Mouse (Mus musculus) layer of hippocampus, adult 11-12 months (tissue): Measurements from ENCODE around the gene B4galnt1.

Experiments used
- DNase-seq: peaks from one replicate; pipeline ENCODE4 v3.0.0; 2022; ENCODE audit warnings: low spot score

B4galnt1 gene

DNA sequence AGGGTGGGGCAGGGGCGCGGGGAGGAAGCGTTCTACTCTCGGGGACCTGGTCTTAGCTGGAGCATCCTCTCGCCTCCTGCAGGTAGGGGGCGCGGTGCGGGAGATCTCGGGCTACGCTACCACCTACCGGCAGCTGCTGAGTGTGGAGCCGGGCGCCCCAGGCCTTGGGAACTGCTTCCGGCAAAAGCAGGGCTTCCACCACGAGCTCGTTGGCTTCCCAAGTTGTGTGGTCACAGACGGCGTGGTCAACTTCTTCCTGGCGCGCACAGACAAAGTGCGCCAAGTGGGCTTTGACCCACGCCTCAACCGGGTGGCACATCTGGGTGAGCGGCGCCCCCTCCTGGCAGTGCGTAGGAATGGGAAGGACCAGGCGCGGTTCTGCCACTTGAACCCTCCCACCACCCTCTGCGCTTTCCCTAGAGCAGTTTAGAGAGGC lies 5.8 kb downstream of the B4galnt1 start:
- DNase-seq, result peak; percentile 62

DNA sequence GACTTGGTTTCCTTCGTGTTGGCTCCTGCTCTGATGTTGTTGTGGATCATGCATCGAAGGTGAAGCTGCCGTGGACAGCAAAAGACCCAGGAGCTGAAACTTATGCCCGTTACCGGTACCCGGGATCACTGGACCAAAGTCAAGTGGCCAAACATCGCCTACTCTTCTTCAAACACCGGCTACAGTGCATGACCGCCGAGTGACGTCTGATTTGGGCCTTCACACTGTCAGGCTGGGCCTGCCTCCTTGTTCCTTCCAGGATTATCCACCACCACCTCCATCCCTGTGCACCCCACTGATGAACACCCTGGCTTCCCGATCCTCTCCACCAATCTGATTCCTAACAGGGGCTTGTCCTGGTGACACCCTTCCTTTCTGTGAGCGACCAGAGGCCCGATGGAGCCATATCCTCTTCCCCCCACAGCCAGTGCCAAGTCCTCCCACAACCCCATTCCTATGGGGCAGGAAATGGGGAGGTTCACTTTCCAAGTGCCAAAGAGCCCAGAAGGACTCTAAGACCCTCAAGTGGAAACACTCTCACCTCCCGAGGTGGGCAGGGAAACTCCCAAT lies 6.7 kb downstream of the B4galnt1 start:
- no peak for DNase-seq

GRCm38 (mm10) chr10:127173148-127174065 lies 8.4 kb downstream of the B4galnt1 start:
- no peak for DNase-seq

DNA sequence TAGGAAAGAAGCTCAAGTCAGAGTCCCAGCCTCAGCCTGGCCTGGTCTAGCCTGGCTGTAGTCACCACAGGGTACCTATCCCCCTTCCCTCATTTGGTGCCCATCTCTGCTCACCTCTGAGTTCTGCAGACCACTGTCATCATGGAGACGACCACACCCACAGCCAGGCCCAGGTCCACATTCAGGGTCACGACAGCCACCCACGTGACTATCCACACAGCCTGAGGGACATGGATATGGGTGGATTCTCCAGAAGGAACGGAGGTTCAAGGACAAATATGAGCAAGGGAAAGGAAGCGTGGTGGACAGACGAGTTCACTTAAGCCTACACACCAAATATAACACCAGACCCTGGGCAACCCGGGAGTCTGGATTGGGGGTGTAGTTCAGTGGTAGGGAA lies 9.1 kb downstream of the B4galnt1 start:
- no peak for DNase-seq

DNA sequence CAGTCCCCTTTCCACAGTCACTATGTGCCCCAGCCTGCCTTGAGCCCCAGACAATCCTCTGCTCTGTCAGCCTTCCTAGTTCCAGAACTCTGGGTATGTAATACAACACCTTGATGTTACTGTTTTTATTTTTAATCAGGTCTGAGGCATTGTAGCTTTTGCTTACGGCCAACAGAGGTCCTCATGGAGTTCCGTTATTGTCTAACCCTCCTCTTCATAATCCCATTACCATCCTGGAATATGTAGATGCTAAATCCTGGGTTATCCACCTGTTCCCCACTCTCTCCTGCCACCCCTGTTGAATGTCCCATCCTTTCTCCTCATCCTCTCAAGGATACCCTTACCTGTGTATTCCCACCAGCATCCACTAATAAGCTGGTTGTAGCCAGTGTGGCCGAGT lies 11.2 kb downstream of the B4galnt1 start:
- no peak for DNase-seq

DNA sequence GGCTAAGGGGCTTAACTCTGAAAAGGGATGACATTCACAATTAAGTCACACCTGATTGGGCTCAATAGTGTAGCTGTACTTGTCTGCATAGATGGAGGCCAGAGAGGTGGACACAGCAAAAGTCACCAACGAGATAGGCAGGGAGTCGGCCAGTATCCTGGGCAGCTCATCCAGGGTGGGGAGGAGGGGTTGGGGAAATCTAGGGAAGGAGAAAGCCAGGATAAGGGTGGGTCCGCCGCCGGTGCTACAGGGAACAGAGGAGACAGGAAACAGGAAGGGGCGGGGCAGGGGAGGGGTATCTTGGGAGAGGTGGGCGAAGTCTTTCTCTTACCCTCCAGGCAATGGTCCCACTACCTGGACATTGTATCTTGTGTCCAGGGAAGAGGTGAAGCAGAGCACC lies 11.7 kb downstream of the B4galnt1 start:
- DNase-seq, result no peak

DNA sequence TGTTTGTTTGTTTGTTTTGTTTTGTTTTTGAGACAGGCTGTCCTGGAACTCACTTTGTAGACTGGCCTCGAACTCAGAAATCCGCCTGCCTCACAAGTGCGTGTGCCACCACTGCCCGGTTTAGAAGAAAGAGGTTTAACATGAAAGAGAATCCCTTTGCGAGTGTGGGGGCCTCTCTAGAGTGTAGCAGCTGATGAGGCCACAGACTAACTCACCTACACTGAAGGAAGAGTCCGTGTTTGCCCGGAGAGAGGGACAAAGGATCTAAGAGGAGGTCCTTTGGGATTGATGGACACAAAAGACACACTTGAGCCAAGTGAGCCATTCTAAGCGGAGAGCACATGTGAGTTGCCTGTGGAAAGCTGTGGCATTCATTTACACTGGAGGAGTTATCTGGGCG lies 12.2 kb downstream of the B4galnt1 start:
- DNase-seq, result no peak

DNA sequence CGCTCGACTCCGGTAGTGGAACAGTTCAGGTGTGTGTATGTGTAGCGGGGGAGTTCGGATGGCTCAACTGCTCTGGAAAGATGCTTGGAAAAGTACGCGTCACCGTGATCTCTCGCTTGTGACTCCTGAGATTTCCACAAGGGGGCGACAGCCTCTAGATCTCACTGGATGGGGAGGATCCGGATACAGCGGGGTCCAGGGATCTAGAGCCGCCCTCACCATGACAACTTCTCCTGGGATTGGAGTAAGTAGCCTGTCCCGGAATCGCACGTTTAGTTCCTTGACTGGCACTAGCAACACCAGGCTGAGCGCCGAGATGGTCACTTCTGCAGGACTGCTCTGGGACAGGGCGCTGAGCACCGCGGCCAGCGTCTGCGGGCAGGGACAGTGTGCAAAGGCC lies 12.7 kb downstream of the B4galnt1 start:
- peak; percentile 79 for DNase-seq

GRCm38 (mm10) chr10:127178286-127179027 lies 13.4 kb downstream of the B4galnt1 start:
- peak; percentile 15 for DNase-seq

GRCm38 (mm10) chr10:127179871-127180694 lies 15.1 kb downstream of the B4galnt1 start, which contains the start of gene Slc26a10:
Gene Slc26a10 (minus strand): TSS chr10:127180645.
- DNase-seq, result peak; percentile 50

GRCm38 (mm10) chr10:127180695-127181047 lies 15.6 kb downstream of the B4galnt1 start:
- no peak for DNase-seq

DNA sequence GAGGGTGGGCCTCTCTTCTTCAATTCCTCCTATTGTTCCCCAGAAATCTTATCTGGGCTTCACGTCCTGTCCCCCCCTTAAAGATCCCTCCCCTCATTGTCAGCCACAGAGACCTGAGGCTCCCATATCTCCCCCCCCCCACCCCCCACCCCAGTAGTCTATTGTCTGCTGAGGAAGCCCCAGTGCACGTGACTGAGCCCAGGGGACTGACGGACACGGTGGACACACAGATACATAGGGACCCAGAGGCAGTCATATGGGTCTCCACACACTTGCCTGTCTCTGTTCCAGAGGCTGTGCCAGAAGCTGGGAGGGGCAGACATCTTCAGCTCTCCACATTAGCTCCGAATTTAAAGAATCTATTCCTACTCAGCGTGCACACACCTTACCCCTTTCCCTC lies 16.5 kb downstream of the B4galnt1 start:
- DNase-seq, result no peak

- DNase-seq, result no peak
Measured at GRCm38 (mm10) chr10:127182624-127183023, 17.6 kb downstream of the B4galnt1 start.

GRCm38 (mm10) chr10:127183759-127184158 lies 18.7 kb downstream of the B4galnt1 start:
- no peak for DNase-seq

DNA sequence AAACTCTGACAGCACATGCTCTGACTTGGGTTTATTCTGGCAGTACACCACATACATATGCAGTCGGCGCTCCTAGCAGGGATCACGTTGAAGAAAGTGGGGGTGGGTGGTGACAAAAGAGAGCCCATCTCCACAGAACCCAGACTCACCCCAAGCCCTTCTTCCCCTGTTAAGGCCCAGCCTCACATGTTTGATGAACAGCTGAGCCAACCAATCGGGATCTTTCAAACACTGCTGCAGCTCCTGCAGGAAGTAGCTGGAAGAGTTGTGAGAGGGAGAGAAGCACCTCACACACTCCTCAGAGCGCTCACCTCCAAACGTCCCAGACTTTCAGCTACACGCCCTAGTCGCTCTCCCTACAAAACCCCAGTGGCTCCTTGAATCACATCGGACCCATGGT lies 20.1 kb downstream of the B4galnt1 start:
- peak; percentile 39 for DNase-seq

DNA sequence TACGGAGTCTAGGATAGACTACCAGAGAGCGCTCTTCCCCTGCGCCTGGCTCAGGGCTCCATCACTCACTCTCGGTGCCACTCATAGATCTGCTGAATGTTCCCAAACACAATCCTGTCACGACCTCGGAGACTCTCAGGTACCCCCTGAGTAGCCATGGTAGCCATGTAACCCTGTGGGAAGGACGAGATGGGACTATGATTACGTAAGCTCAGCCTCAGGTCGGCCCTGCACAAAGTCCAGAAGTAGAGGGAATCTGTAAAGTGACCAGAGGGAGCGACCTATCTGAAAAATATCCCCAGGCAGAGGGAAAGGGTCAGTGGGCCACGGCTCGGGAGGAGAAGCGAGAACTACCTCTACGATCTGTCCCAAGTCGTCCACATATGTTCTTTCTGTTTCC lies 20.5 kb downstream of the B4galnt1 start:
- peak; percentile 6 for DNase-seq

GRCm38 (mm10) chr10:127186451-127186850 lies 21.4 kb downstream of the B4galnt1 start:
- DNase-seq, result peak; percentile 5

DNA sequence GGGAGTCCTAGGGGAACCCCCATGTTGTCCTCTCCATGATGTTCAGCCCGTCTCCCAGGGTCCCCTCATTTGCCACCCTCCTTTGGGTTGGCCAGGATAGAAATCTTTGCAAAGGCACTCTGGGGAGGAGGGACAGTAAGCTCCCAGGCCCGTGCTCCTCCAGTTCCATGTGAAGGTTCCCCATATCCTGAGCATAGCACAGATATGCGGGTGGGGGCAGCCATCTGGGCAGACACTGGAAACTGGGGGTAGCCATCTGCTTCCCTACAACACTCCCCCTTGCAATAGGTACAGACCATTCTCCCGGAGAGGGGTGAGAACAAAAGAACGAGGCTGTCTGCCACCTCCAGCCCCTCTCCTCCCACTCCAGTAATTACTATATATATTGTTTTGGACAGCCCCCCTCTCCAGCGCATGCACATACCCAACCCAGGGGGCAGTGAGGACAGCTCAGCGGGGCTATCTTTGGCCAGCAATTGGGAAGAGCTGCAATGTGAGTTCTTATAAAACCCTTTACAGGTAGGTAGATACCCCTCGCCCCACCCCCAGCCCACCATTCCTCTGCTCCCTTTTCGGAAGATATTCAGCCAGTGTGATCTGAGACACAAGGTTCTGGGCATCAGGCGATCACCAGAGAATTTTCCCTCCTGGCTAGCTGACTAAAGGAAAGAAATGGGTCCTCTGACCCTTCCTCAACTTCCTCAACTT lies 22.5 kb downstream of the B4galnt1 start:
- peak; percentile 85 for DNase-seq

DNA sequence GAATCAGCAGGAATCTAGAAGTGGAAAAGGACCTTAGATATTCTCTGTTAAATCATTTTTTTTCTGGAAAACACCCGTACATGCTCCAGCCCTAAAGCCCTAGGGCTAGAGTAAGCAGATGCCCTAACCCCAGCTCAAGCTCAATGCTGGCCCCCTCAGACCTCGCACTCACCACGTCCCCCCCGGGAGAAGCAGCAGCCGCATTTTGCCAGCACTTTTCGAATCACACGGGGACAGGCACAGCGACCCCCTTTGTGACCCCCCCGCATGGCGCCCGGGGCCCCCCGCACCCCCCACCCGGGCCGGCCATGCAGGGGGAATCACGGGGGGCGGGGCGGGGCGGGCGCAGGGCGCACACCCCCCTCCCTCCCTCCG lies 23.0 kb downstream of the B4galnt1 start:
- DNase-seq, result peak; percentile 9

GRCm38 (mm10) chr10:127188465-127189115 lies 23.6 kb downstream of the B4galnt1 start:
- peak; percentile 61 for DNase-seq
